Mouse (Mus musculus): ENCODE measurements at regions not wholly inside any gene's neighbourhood (a gene's known extent, or its start where the extent isn't known, plus 50 kb on each side); places are given as distances from the start of the nearest gene placed in this dataset.

GRCm38 (mm10) chr12:29129331-29129730 lies 377.7 kb downstream of the Eipr1 start:
- 72% methylated on average over 4 of the region's 4 CpGs for WGBS

GRCm38 (mm10) chr12:29134326-29134725 lies 382.7 kb downstream of the Eipr1 start:
- Histone ChIP-seq H3K4me1 (ENCODE audit: control insufficient read depth, insufficient read depth, low read length) (no peaks in the 10 kb centered on the region), H3K4me3 (ENCODE audit: insufficient read depth, low read depth, low read length) (no peak overlapping the region), H3K27me3 (ENCODE audit: control insufficient read depth, insufficient read depth, low read length) (no peaks in the 10 kb centered on the region), H3K9ac (ENCODE audit: low read depth, low read length) (no peak overlapping the region), H3K36me3 (ENCODE audit: control insufficient read depth, insufficient read depth, low read length) (no peaks in the 10 kb centered on the region), H3K79me2 (ENCODE audit: control insufficient read depth, insufficient read depth, low read length) (no peaks in the 10 kb centered on the region), H3K27ac (replicated peaks; ENCODE audit: insufficient read depth, low read depth, low read length) (no peak overlapping the region)
- WGBS: 96% methylated on average over 2 of the region's 2 CpGs
- no peak for DNase-seq (ENCODE audit: extremely low read depth, low read depth, low spot score)
- TF ChIP-seq CTCF (IDR thresholded peaks at IDR 0.05; ENCODE audit: low read depth, low read length) (no peak), POLR2A (IDR thresholded peaks at IDR 0.05; ENCODE audit: extremely low read depth, insufficient read depth, low read length) (no peak)

More at GRCm38 (mm10) chr12:29129331-29129730, 377.7 kb downstream of the Eipr1 start:
- H3K4me1 ChIP-seq (ENCODE audit: control insufficient read depth, insufficient read depth, low read length): no peaks in the 10 kb centered on the region
- no peak overlapping the region for H3K27ac ChIP-seq (replicated peaks; ENCODE audit: insufficient read depth, low read depth, low read length)
- no peaks in the 10 kb centered on the region for H3K36me3 ChIP-seq (ENCODE audit: control insufficient read depth, insufficient read depth, low read length)
- no peak overlapping the region for H3K4me3 ChIP-seq (ENCODE audit: insufficient read depth, low read depth, low read length)
- no peaks in the 10 kb centered on the region for H3K79me2 ChIP-seq (ENCODE audit: control insufficient read depth, insufficient read depth, low read length)
- TF ChIP-seq CTCF (IDR thresholded peaks at IDR 0.05; ENCODE audit: low read depth, low read length) (no peak), POLR2A (IDR thresholded peaks at IDR 0.05; ENCODE audit: extremely low read depth, insufficient read depth, low read length) (no peak)
- H3K9ac ChIP-seq (ENCODE audit: low read depth, low read length): no peak overlapping the region
- no peaks in the 10 kb centered on the region for H3K27me3 ChIP-seq (ENCODE audit: control insufficient read depth, insufficient read depth, low read length)
- no peak for DNase-seq (ENCODE audit: extremely low read depth, low read depth, low spot score)

GRCm38 (mm10) chr12:29136850-29137268 lies 385.3 kb downstream of the Eipr1 start:
- no peaks in the 10 kb centered on the region for H3K79me2 ChIP-seq (ENCODE audit: control insufficient read depth, insufficient read depth, low read length)
- no peaks in the 10 kb centered on the region for H3K27me3 ChIP-seq (ENCODE audit: control insufficient read depth, insufficient read depth, low read length)
- no peak overlapping the region for H3K27ac ChIP-seq (replicated peaks; ENCODE audit: insufficient read depth, low read depth, low read length)
- H3K4me1 ChIP-seq (ENCODE audit: control insufficient read depth, insufficient read depth, low read length): no peaks in the 10 kb centered on the region
- TF ChIP-seq POLR2A (IDR thresholded peaks at IDR 0.05; ENCODE audit: extremely low read depth, insufficient read depth, low read length): no peak
- TF ChIP-seq CTCF (IDR thresholded peaks at IDR 0.05; ENCODE audit: low read depth, low read length): no peak
- 59% methylated on average over 5 of the region's 5 CpGs for WGBS
- H3K9ac ChIP-seq (ENCODE audit: low read depth, low read length): no peak overlapping the region
- no peak overlapping the region for H3K4me3 ChIP-seq (ENCODE audit: insufficient read depth, low read depth, low read length)
- peak; percentile 60 for DNase-seq (ENCODE audit: extremely low read depth, low read depth, low spot score)
- no peaks in the 10 kb centered on the region for H3K36me3 ChIP-seq (ENCODE audit: control insufficient read depth, insufficient read depth, low read length)

GRCm38 (mm10) chr12:29137455-29137854 lies 385.9 kb downstream of the Eipr1 start:
- Histone ChIP-seq H3K79me2 (ENCODE audit: control insufficient read depth, insufficient read depth, low read length) (no peaks in the 10 kb centered on the region), H3K27ac (replicated peaks; ENCODE audit: insufficient read depth, low read depth, low read length) (no peak overlapping the region), H3K4me1 (ENCODE audit: control insufficient read depth, insufficient read depth, low read length) (no peaks in the 10 kb centered on the region), H3K9ac (ENCODE audit: low read depth, low read length) (no peak overlapping the region), H3K27me3 (ENCODE audit: control insufficient read depth, insufficient read depth, low read length) (no peaks in the 10 kb centered on the region), H3K4me3 (ENCODE audit: insufficient read depth, low read depth, low read length) (no peak overlapping the region), H3K36me3 (ENCODE audit: control insufficient read depth, insufficient read depth, low read length) (no peaks in the 10 kb centered on the region)
- WGBS: 79% methylated on average over 8 of the region's 8 CpGs
- no peak for DNase-seq (ENCODE audit: extremely low read depth, low read depth, low spot score)
- TF ChIP-seq CTCF (IDR thresholded peaks at IDR 0.05; ENCODE audit: low read depth, low read length): no peak
- TF ChIP-seq POLR2A (IDR thresholded peaks at IDR 0.05; ENCODE audit: extremely low read depth, insufficient read depth, low read length): no peak

- Histone ChIP-seq H3K27ac (replicated peaks; ENCODE audit: insufficient read depth, low read depth, low read length) (no peak overlapping the region), H3K79me2 (ENCODE audit: control insufficient read depth, insufficient read depth, low read length) (no peaks in the 10 kb centered on the region), H3K27me3 (ENCODE audit: control insufficient read depth, insufficient read depth, low read length) (no peaks in the 10 kb centered on the region), H3K9ac (ENCODE audit: low read depth, low read length) (no peak overlapping the region), H3K4me1 (ENCODE audit: control insufficient read depth, insufficient read depth, low read length) (no peaks in the 10 kb centered on the region), H3K4me3 (ENCODE audit: insufficient read depth, low read depth, low read length) (no peak overlapping the region), H3K36me3 (ENCODE audit: control insufficient read depth, insufficient read depth, low read length) (no peaks in the 10 kb centered on the region)
- no peak for DNase-seq (ENCODE audit: extremely low read depth, low read depth, low spot score)
- WGBS: 48% methylated on average over 3 of the region's 3 CpGs
- TF ChIP-seq POLR2A (IDR thresholded peaks at IDR 0.05; ENCODE audit: extremely low read depth, insufficient read depth, low read length) (no peak), CTCF (IDR thresholded peaks at IDR 0.05; ENCODE audit: low read depth, low read length) (no peak)
Observed at GRCm38 (mm10) chr12:29140576-29140975, 387.6 kb upstream of the Myt1l start.

- no peak overlapping the region for H3K9ac ChIP-seq (ENCODE audit: low read depth, low read length)
- H3K4me3 ChIP-seq (ENCODE audit: insufficient read depth, low read depth, low read length): no peak overlapping the region
- TF ChIP-seq POLR2A (IDR thresholded peaks at IDR 0.05; ENCODE audit: extremely low read depth, insufficient read depth, low read length) (no peak), CTCF (IDR thresholded peaks at IDR 0.05; ENCODE audit: low read depth, low read length) (no peak)
- no peaks in the 10 kb centered on the region for H3K79me2 ChIP-seq (ENCODE audit: control insufficient read depth, insufficient read depth, low read length)
- H3K27me3 ChIP-seq (ENCODE audit: control insufficient read depth, insufficient read depth, low read length): no peaks in the 10 kb centered on the region
- DNase-seq (ENCODE audit: extremely low read depth, low read depth, low spot score): no peak
- H3K27ac ChIP-seq (replicated peaks; ENCODE audit: insufficient read depth, low read depth, low read length): no peak overlapping the region
- no peaks in the 10 kb centered on the region for H3K4me1 ChIP-seq (ENCODE audit: control insufficient read depth, insufficient read depth, low read length)
- 75% methylated on average over 13 of the region's 13 CpGs for WGBS
- H3K36me3 ChIP-seq (ENCODE audit: control insufficient read depth, insufficient read depth, low read length): no peaks in the 10 kb centered on the region
Observed at GRCm38 (mm10) chr12:29141132-29141531, 387.1 kb upstream of the Myt1l start.

Data from liver, adult 2 months (tissue).